Mouse (Mus musculus): ENCODE measurements around the gene Snx5.

DNA sequence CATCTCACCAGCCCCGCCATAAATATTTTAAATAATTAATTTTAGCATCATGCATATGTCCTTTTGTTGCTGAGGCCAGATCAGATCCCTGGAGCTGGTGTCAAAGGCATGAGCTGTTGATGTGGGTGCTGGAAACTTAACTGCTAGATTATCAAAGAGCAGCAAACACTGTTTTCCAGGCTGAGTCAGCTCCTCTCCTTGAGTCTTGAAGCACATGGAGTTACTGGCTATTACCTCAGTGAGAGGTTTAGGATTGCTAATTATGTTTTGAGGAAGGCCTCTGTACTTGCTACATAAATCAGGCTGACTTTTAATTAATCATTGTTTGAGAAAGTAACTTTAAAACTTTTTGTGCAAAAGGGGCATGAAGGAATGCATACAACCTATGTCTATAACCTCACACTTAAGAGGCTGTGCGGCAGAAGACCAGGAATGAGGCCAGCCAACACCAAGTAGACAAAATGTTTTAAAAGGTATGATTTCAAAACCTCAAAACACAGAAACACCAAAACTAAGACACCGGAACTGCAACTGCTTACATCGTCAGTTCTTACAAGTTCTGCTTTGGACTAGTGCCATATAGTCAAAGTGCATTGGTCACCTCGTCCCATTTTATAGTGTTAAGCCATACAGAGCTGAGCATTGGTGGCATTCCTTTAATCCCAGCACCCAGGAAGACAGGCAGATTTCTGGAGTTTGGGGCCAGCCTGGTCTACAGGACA is 6.1 kb downstream of the Snx5 start:
- no peak for TF ChIP-seq CTCF (IDR thresholded peaks at IDR 0.05; ENCODE audit: low read depth, low read length)
- no peak for TF ChIP-seq POLR2A (IDR thresholded peaks at IDR 0.05; ENCODE audit: extremely low read depth, insufficient read depth, low read length)

Measured in liver, adult 2 months (tissue).